Mouse (Mus musculus) frontal cortex, adult (tissue): ENCODE results near the gene Tex12.

Experiments used
- ATAC-seq: cut with Nextera tagmentation; 2 replicates; pipeline ENCODE4 v1.9.2; 2017; ENCODE audit warnings: mild to moderate bottlenecking, moderate library complexity, mixed read lengths; ENCODE audit not compliant: low TSS enrichment

The Tex12 gene

DNA sequence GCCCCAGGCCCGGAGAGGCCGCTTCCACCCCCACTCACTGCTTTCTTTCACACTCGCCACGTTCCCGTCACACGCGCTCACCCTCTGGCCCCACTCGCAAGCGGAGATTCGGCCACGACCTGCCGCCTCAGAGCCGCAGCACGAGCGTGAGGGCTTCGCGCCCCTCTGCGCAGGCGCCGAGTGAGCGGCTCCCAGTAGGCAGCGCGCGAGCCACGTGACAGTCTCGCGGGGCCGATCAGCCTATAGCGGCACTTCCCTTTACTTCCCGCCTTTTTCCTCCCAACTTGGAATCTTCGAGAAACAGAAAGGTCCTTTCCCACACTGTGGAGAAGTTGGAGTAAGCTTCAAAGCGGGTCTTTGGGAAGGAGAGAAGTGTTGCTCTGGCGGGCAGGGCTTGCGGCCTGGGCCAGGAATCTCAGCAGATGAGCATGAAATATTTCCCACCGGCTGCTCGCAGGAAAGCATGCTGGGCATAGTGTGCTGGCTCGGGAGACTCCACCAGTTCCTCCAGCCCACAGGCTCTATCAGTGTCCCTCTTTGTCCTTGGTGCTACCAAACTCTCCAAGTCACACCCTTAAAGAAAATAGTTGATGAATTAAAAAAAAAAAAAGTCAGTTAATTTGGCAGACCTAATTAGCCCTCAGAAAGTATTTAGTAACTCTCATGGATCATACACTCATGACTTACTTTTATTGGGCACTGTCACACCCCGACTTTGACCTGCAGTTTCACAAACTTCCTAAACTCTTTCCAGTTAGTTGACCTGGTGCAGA, at the start of gene Tex12:
Tex12 (minus strand) TSS at position 181 of the 773 bp plus-strand sequence.
- no peak for ATAC-seq

DNA sequence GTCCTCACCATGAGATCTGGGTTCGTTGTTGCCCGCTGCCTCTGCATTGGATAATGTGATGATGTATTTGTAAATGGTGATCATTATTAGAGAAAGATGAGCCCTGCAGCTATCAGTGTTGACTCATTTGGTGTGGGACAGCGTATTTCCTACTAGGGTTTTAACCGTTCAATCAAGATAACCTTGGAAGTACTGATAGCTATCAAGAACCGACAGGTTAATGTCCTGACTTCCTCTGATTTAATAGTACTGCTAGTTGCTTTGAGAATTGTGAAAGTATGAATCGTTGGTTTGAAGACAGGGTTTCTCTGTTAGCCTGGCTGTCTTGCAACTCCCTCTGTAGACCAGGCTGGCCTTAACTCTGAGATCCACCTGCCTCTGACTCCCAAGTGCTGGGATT, 43.2 kb upstream of the Tex12 start:
- no peak for ATAC-seq

DNA sequence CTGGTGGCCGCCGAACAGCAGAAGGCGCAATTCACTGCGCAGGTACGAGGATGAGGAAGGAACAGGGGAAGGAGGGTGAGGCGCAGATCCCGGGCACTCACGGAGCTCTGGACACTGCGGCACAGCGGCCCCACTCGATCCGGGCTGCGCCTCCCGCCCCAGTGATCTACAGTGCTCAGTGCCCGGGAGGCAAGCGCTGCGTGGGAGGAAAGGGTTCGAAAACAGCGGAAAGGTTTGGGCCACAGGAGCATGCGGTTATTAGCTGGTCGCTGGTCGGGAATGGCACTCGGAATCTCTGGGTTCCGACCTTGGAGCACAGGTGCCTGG, 42.8 kb upstream of the Tex12 start:
- ATAC-seq: peak; percentile 71

DNA sequence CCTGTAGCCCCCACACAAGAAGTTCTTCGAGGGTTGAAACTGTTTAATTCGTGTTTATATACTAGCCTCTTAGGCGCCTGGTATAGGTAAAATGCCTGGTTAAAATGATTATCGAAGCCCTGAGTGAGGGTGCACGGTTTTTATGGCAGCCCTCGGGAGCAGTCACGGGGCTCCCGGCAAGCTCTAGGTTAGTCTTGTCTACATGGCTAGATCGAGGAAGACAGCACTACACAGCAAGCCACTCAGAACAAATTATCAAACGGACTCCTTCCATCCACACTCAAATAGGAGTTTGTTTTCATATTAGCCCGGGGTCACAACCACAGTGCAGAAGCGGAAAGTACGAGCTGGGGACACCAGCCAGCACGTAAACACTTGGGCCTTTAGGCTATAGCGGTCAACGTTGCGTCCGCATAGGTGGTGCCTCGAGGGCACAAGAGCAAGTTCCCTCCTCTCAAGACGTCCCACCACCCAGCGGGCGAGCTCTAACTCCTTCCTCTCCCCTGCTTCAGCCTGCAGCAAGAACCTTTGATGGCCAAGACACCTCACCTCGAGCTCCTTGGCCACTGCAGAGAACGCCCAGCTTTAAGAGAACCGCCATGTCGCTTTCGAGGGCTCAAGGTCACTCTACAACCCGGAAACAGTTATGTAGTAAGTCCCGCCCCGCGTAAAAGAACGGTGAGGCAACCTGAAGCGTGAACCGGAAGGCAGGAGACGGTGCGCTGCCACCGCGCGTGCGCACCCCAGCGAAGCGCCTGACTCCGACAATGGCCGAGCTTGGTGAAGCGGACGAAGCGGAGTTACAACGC, 42.3 kb upstream of the Tex12 start, which contains the start of the genes Sdhd and Timm8b:
Sdhd (minus strand) TSS at position 624 of the 809 bp plus-strand sequence.
Timm8b (plus strand) TSS at position 722 of the 809 bp plus-strand sequence.
- ATAC-seq: peak; percentile 98

DNA sequence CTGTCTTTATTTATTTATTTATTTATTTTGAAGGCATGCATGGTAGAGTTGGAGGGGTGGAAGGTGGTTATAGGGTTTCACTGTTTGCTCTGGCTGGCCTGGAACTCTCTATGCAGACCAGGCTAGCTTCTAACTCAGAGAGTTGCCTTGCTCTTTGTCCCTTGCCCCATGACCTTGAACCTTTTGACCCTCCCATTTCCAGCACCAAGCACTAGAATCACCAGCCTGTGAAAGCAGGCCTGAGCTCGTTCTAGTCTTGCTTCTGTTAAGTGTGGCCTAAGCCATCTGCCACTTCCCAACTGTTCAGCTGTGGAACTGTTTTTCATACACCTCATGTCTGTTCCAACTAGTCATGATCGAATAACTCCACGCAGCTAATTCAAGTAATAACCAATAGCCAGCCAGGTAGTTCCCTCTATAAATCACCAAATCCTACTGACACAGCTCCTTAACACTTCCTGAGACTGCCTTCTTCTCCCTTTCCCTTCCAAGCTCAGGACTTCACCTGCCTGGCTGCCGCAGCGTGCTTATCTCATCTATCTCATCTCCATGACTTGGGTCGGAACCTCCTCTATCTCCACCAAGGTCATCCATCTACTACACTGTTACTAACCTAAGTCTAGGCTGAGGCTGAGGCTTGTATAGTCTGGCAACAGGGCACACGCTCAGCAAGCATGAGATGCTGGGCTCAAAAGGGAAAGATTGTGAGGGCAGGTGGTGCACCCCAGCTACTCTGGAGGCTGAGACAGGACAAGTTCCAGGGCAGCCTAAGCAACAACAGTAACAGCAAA, 41.1 kb upstream of the Tex12 start:
- ATAC-seq: no peak

DNA sequence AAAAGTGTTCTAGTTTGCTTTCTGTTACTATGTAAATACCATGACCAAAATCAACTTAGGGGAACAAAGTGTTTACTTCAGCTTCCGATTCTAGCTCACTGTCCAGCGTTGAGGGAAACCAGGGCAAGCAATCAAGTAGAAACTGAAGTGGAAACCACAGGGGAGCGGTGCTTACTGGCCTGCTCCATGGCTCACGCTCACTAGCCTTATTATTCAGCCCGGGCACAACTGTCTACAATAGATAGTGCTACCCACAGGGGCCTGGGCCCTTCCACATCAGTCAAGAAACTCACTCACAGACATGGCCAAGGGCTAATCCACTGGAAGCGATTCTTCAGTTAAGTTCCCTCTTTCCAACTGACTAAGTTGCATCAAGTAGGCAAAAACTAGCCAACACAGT, 40.4 kb upstream of the Tex12 start:
- ATAC-seq: no peak

DNA sequence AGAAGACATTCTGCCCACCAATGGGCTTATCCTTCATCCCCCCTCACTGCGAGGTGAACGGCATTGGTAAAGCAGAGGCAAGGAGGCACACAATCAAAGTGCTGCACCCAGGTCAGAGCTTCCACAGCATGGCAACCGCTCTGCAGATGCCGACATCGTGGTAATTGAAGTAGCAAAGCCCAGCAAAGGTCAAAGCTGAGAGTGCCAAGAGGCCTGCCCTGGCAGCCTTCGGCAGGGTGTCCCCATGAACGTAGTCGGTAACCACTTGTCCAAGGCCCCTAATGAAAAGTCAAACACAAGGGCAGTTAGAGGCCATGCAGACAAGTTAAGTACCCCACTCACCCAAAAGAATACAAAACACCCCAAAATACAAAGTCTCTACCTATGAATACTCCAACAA, 35.8 kb upstream of the Tex12 start:
- ATAC-seq: no peak

DNA sequence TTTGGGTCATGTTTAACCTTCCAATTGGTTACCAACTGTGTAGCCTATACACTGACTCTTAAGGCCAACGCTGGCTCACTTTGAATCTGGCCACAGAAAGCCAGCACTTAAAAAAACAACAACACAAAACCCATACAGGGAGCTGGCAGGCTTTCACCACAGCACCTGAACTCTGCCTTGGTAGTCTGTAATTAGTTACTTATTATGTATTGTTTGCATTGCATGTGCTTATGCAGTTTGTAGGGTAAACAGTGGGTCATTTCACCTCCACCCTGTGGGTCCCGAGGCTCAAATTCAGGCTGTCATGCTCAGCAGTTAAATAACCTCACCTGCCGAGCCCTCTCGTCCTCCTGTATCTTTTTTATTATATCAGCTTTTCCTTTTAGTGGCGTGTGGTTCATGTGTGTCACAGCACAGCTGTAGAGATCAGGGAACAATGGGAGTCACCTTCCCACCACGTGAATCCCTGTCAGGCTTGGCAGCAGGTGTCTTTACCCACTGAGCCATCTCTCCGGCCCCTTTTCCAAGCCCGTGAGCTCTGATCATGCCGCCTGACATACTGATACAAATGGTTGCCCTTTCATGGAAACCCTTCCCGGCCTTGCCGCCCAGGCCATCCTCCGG, 33.8 kb upstream of the Tex12 start:
- ATAC-seq: no peak

DNA sequence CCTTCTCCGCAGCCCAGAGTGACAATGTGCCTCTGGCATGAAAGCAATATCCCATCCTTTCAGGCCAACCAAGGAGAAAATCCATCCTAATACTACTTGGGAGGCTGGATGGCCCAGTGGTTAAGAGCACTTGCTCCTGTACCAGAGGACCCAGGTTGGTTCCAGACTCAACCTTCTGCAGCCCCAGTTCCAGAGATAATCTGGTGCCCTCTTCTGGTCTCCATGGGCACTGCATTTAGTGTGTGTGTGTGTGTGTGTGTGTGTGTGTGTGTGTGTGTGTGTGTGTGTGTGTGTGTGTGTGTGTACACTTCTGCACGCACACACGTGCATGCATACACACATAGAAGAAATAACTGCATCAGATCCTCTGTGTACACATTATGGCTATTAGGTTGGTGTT, 32.4 kb upstream of the Tex12 start:
- ATAC-seq: no peak

DNA sequence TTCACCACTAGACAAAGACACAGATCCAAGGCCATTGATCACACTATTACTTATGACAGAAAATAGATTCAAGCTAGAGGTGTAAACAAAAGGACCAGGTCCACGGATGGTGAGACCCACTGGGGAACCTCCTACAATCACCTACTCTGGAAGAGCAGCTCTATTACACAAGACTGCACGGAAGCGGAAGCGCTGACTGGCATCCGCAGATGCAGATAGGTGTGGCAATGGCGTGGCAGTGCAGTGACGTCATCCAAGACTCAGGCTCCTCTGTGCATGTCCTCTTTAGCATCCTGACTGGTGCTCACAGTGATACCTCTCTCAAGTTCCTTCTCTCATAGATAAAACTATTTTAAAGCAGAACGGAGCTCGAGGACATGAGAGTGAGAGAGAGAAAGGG, 31.8 kb upstream of the Tex12 start:
- ATAC-seq: no peak

DNA sequence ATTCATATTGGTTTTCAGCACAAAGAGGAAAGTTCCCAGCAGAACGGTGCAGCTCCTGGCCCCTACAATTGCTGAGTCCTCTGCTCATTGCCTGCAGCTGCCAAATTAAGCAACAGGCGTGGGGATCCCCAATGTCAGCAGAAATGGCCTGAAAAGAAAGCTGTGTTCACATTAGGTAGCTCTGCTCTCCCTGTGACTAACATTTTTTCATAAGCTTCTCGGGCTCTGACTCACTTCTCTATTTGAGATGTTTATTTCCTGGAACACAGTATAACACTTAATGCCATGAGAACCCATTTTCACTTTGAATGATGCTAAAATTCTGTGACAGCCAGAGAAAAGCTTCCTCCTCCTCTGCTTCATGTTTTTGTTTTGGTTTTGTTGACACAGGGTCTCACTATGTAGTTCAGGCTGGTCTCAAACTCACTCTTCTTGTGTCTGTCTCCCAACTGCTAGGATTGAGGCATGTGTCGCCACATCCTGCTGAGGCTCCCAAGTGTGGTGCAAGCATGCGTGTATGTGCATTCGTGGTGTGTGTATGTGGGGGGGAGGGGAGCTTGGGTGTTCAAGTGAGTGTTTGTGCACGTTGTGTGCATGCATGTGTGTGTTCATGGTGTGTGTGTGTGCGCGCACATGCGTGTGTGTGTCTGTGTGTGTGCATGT, 29.9 kb upstream of the Tex12 start:
- peak; percentile 20; the same call in 1 of the 2 replicates for ATAC-seq

DNA sequence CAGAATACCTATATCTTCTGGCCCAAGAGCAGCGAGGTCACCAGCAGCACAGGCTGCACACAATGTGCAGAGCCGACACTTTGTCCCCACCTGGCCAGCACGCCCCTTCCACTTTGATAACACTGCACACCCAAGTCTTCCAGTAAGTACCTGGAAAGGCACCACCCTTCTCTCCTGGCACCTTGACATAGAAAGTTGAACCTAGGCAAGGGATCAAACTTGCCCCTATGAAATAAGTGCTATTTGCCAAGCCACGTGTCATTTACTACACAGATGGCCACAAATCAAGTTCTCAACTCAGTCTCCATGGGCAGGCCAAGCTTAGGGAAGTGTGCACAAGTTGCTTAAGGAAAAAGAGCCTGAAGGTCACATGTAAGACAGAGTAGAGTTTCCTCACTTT, 25.8 kb upstream of the Tex12 start:
- ATAC-seq: no peak

DNA sequence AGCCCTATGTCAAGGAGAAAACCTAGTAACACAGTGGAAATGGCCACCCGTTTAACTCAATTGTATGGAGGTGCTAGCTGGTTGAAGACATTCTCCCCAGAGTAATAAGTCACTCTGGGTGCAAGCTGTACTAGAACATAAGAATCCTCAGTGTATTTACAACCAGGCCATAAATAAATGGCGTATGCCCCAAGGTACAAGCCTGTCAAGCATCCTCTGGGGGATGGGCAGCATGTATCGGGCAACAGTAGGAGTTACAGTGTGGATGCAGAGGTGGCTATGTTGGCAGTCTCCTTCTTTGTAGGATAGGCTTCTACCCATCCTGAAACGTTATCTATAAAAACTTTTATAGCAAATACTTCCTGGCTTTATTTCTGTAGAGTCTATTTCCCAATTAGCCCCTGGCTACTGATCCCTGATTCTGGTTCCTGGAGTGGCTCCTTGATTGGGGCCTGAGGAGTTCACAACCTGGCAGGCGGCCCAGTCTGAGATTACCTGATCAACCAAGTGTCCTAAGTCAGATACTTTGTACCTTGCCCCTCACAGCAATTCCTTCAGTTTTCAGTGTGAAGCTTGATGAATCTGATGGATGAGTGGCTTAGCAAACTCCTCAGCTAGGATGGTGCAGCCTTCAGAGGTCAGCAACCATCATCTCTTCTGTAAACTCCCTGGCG, 24.2 kb upstream of the Tex12 start:
- ATAC-seq: no peak

DNA sequence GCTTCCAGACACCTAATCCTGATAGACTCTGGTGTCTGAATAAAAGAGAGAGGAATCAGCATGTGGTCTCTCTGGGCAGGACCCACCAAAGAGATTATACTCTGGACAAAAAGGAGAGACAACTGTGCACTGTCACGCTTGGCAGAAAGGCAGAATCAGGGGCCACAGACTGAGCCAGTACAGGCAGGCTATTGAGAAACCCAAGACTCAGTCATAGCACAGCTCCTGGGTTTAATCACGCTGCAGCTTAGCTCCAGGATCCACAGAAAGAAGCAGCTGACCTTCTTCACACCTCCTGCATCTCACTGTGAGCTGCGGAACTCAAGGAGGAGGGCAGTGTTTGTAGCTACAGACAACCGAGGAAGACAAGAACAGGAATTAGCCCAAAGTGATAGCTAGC, 19.2 kb upstream of the Tex12 start:
- ATAC-seq: no peak

DNA sequence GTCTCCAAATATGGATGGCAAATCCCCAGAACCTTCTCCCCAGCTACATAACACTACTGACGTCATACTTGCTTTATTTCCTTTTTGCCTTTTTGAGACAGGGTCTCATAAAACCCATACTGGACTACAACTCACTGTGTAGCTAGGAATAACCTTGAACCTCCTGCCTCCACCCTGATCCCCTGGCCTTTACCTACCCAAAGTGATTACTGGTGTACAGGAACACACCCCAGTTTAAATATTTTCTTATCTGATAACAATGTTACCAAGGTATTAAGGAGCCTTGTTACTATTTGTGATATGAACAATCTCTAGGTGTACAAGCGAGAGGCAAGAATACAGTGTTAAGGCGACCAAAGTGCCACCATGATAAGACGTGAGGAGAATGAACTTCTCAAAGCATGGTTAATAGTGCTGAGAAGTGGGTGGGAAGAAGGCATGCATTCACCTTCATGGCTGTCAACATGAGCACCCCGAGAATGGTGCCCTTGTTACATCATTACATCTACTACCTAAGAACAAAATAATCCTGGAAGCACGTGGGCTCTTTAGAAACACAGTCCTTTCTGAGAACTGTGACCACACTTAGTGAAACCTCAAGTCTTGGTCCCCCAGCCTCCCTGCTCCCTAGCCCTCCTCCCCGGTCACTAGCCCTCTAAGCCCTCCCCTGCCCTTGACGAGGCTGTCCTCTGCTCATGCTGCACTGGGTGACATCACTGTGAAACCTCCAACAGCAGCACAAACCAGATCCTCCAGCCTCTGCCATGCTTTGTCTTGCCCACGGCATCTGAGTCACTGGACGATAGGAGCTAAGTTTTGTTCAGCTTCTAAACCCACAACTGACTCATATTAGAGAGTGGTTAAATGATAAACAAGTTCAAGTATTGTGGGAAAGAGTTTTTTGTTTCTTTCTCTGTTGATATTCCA, 8.7 kb upstream of the Tex12 start:
- no peak for ATAC-seq

DNA sequence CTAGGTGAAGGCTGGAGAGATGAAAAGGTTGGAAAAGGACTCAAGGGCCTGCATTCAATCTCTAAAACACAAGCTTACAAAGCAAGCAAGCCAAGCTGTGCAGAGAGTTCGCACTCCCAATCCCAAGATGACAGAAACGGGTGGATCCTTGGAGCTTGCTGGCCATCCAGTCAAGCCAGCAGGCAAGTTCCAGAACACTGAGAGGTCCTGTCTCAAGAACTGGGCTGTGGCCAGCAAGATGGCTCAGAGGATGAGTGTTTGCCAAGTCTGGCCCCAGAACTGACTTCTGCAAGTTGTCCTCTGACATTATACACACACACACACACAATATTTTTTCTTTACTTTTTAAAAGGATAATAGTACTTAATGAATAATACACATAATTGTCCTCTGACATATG, 6.8 kb upstream of the Tex12 start:
- no peak for ATAC-seq

DNA sequence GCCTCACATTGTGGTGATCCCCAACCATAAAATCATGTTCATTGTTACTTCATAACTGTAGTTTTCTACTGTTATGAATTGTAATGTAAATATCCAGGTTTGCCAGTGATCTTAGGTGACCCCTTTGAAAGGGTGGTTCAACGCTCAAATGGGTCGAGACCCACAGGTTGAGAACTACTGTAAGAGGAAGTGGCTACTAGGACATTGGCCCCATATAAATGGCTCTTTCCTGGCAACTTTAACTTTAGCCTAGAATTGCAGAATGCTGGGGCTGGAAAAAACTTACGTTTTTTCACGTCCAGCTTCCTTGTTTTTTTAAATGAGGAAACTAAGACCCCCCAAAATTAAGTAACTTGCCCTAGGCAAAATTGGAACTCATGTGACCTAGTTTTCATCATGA, 6.2 kb upstream of the Tex12 start:
- no peak for ATAC-seq

DNA sequence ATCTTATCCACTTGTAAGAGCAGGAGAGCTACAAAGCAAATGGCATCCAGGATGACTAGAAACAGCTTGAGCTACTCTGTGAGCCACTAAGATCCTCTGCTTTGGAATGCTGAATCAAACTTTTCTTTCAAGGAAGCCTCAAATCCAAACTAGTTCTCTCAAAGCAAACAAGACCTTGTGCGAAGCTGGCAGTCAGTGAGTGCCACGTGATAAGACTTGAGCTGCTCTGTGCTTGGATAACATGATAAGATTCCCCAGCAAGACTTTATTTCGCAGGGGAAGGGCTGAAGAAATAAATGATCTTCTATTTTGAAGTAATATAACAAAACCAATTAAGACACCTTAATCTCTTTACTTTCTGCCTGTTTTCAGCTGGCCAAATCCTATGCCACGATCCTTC, 4.8 kb upstream of the Tex12 start:
- no peak for ATAC-seq

DNA sequence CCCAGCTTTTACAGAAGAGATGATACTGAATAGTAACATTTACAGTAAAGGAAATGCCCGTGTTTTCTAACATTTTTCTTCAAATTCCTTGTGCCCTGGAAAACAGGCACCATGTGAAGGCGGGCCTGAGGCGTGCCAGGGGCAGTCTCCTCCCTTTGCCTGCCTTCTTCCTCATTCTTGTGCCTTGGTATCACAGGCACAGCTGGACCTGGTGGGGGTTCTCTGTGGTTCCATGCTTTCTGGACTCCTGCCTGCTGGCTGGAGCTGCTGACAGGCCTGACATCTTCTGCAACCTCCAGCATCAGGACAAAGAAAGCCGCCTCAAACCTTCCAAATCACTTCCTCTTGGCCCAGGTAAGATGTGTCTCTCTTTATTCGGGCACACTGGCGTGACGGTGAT, 4.0 kb upstream of the Tex12 start:
- no peak for ATAC-seq

DNA sequence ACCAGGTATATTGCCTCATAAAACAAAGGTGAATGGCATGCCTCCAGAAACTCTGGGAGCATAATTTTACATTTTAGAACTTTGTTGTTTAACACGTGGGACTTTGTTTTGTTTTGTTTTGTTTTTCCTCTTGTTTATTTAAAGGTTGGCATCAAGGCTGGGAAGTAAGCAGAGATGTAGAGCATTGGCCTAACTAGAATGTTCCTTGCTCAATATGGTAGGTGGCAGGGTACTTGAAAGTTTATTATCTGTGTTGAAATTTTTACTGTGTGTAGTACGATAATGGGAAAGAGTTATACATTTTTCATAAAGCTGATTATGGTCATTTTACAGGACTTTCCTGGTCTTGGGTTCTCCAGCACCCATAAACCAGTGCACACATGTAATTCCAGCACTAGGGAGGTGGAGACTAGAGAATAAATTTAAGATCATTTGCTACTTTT, 814 bp upstream of the Tex12 start:
- ATAC-seq: no peak
